Mouse (Mus musculus) erythroblast, adult 5-6 weeks (primary cell): Measurements from ENCODE around the gene Rtl6. TPM values are rescaled to one million over a fixed set of nuclear protein-coding genes. Genes with fewer than 3 reads are reported as not detected.

Experiments used
- ATAC-seq: replicated peaks from 2 replicates; pipeline ENCODE4 v1.8.0; 2016; ENCODE audit warnings: moderate number of reproducible peaks, mild to moderate bottlenecking, moderate TSS enrichment, inconsistent platforms; ENCODE audit not compliant: poor library complexity, low FRiP score, severe bottlenecking
- total RNA-seq, 2 experiments: library from RNA; stranded (forward) in 1 of 2; stranded (reverse) in 1 of 2; fragments of 150-400 nt in 1 of 2; fragments of 200-764, 138-1000 nt in 1 of 2; gene quantifications; 2 replicates each; pipeline versions ENCODE4 v1.2.3 to v1.2.4; 2015 to 2017; ENCODE audit warnings: low replicate concordance in 2 of 2

Gene Rtl6
- total RNA-seq, 2 experiments from 2014 or later = 0.58 to 0.77 TPM

- no peak for ATAC-seq
Measured at GRCm38 (mm10) chr15:84541175-84541574, 16.4 kb downstream of the Rtl6 start.

GRCm38 (mm10) chr15:84538974-84539588, 18.5 kb downstream of the Rtl6 start:
- ATAC-seq = no peak

GRCm38 (mm10) chr15:84537117-84537516, 20.5 kb downstream of the Rtl6 start:
- no peak for ATAC-seq

- no peak for ATAC-seq
Measured at GRCm38 (mm10) chr15:84536611-84537010, 21.0 kb downstream of the Rtl6 start.

- ATAC-seq = no peak; the same call in 1 of the 2 replicates
Measured at GRCm38 (mm10) chr15:84535953-84536352, 21.7 kb downstream of the Rtl6 start.

GRCm38 (mm10) chr15:84532211-84532610, 25.4 kb downstream of the Rtl6 start:
- no peak for ATAC-seq

- ATAC-seq = no peak
Measured at GRCm38 (mm10) chr15:84531535-84531934, 26.1 kb downstream of the Rtl6 start.

- ATAC-seq = no peak
Measured at GRCm38 (mm10) chr15:84526921-84527320, 30.7 kb downstream of the Rtl6 start.

- ATAC-seq = no peak
Measured at GRCm38 (mm10) chr15:84525222-84525883, 32.3 kb downstream of the Rtl6 start.

- no peak for ATAC-seq
Measured at GRCm38 (mm10) chr15:84522953-84523689, 34.5 kb downstream of the Rtl6 start.

- no peak for ATAC-seq
Measured at GRCm38 (mm10) chr15:84521486-84521885, 36.1 kb downstream of the Rtl6 start.

- ATAC-seq = no peak
Measured at GRCm38 (mm10) chr15:84518540-84518939, 39.1 kb downstream of the Rtl6 start.

- ATAC-seq = no peak
Measured at GRCm38 (mm10) chr15:84512626-84513296, 44.9 kb downstream of the Rtl6 start.

GRCm38 (mm10) chr15:84509981-84510380, 47.6 kb downstream of the Rtl6 start:
- no peak for ATAC-seq

GRCm38 (mm10) chr15:84509161-84509560, 48.5 kb downstream of the Rtl6 start:
- no peak for ATAC-seq

- no peak for ATAC-seq
Measured at GRCm38 (mm10) chr15:84506026-84506425, 51.6 kb downstream of the Rtl6 start.

- ATAC-seq = no peak
Measured at GRCm38 (mm10) chr15:84504895-84505294, 52.7 kb downstream of the Rtl6 start.
